Mouse (Mus musculus) spleen, embryonic (tissue): Measurements from ENCODE around the gene Akap6.

Experiments used
- CTCF ChIA-PET: fragments of 350-600 bp; sonication (Branson Sonifier 250); formaldehyde crosslinking; loops from one replicate; lab custom pipeline; 2022; lab: Charles Lee

The Akap6 gene

GRCm38 (mm10) chr12:53144122-53144695 is 445.0 kb downstream of the Akap6 start:
- CTCF ChIA-PET = no interaction called here

GRCm38 (mm10) chr12:53144760-53145159 is 445.6 kb downstream of the Akap6 start:
- CTCF ChIA-PET = no interaction called here

- CTCF ChIA-PET = no interaction called here
Observed at GRCm38 (mm10) chr12:53145516-53145915, 446.3 kb downstream of the Akap6 start.

GRCm38 (mm10) chr12:53146460-53147050 is 447.4 kb downstream of the Akap6 start:
- CTCF ChIA-PET = no interaction called here

GRCm38 (mm10) chr12:53147696-53148095 is 448.5 kb downstream of the Akap6 start:
- CTCF ChIA-PET = no interaction called here

- CTCF ChIA-PET = no interaction called here
Observed at GRCm38 (mm10) chr12:53168189-53169003, 469.2 kb downstream of the Akap6 start.

- CTCF ChIA-PET = no interaction called here
Observed at GRCm38 (mm10) chr12:53191435-53191834, 492.3 kb downstream of the Akap6 start.

GRCm38 (mm10) chr12:53193664-53194063 is 494.5 kb downstream of the Akap6 start:
- CTCF ChIA-PET = no interaction called here
